Mouse (Mus musculus) Muller cell, postnatal 12 days (primary cell): ENCODE measurements around the gene Hacd2.

Experiments
- DNase-seq: peaks from one replicate; pipeline ENCODE4 v3.0.0-alpha.2; 2015; ENCODE audit errors: inconsistent ontology term

Gene Hacd2

GRCm38 (mm10) chr16:35113496-35113895 is 91.3 kb downstream of the Hacd2 start:
- DNase-seq, result no peak

GRCm38 (mm10) chr16:35116328-35116956 is 94.2 kb downstream of the Hacd2 start:
- DNase-seq, result no peak

- DNase-seq, result no peak
These were observed 95.2 kb downstream of the Hacd2 start for GRCm38 (mm10) chr16:35117436-35117835.

GRCm38 (mm10) chr16:35120603-35121002 is 98.4 kb downstream of the Hacd2 start:
- no peak for DNase-seq

GRCm38 (mm10) chr16:35127270-35127669 is 105.0 kb downstream of the Hacd2 start:
- no peak for DNase-seq

- DNase-seq, result no peak
These were observed 107.9 kb downstream of the Hacd2 start for GRCm38 (mm10) chr16:35130172-35130571.

GRCm38 (mm10) chr16:35139416-35139815 is 117.2 kb downstream of the Hacd2 start:
- no peak for DNase-seq

- DNase-seq, result peak; percentile 39
These were observed 117.8 kb downstream of the Hacd2 start for GRCm38 (mm10) chr16:35139873-35140619.

GRCm38 (mm10) chr16:35140620-35140975 is 118.4 kb downstream of the Hacd2 start:
- no peak for DNase-seq

- no peak for DNase-seq
These were observed 119.6 kb downstream of the Hacd2 start for GRCm38 (mm10) chr16:35141839-35142238.

GRCm38 (mm10) chr16:35146153-35146552 is 123.9 kb downstream of the Hacd2 start:
- DNase-seq, result no peak

GRCm38 (mm10) chr16:35153146-35153755 is 131.0 kb downstream of the Hacd2 start:
- peak; percentile 6 for DNase-seq

- DNase-seq, result peak; percentile 41
These were observed 132.0 kb downstream of the Hacd2 start for GRCm38 (mm10) chr16:35154245-35154640.

- DNase-seq, result peak; percentile 50
These were observed 132.6 kb downstream of the Hacd2 start, which contains the start of gene Adcy5 for GRCm38 (mm10) chr16:35154641-35155390. Gene Adcy5 (plus strand): TSS chr16:35154877.

- DNase-seq, result peak; percentile 46
These were observed 133.4 kb downstream of the Hacd2 start for GRCm38 (mm10) chr16:35155391-35156305.

GRCm38 (mm10) chr16:35156306-35156695 is 134.1 kb downstream of the Hacd2 start:
- DNase-seq, result peak; percentile 38

- no peak for DNase-seq
These were observed 134.6 kb downstream of the Hacd2 start for GRCm38 (mm10) chr16:35156832-35157231.
